Mouse (Mus musculus): ENCODE data around the gene Surf1.
"Not testable (repeated sequence)": the region's sequence is repeated elsewhere in the genome, so short reads cannot be mapped to it uniquely, and the experiment has no call there.

Gene Surf1

DNA sequence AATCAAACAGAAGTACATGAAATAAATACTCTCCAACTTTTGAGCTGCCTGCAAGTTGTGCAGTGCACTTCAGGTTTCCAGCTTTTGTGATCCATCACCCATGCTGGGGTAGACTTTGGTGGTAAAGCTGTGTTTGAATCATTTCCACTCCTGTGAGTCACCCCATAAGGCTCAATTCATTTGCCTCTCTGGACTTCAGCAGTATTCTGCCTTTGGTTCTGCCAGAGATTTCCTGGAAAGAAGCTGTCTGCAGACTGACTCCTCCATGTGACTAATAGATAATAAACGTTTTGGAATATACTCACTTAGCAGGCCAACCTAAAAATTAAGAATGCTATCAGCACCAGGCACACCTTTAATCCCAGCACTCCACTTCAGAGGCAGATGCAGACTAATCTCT is 15.6 kb downstream of the Surf1 start:
- DNase-seq (ENCODE audit: low spot score in 2 of 2), result no peak

- no peak for DNase-seq (ENCODE audit: low spot score in 2 of 2)
These were observed 20.4 kb downstream of the Surf1 start for GRCm38 (mm10) chr2:26895898-26896297.

GRCm38 (mm10) chr2:26886170-26886569 is 30.2 kb downstream of the Surf1 start:
- not testable (repeated sequence) for DNase-seq (ENCODE audit: low spot score in 2 of 2)

DNA sequence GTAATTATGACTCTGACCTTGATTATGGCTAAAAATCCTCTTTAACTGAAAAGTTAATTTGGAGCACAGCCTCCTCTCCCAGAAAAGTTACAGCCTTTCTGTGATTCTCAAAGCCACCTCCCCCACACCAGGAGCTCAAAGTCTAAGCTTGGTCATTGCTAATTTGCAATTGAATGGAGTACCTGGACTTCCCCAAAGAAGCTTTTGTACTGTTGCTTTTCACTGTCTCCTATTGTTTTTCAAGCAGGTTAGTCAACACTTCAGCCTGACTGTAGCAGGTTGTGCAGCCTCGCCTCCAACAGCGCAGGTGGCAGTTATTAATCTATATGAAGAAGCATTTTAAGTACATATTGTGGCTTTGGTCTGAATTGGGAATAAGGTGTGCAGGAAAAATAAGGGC is 30.8 kb downstream of the Surf1 start:
- not testable (repeated sequence) for DNase-seq (ENCODE audit: low spot score in 2 of 2)

DNA sequence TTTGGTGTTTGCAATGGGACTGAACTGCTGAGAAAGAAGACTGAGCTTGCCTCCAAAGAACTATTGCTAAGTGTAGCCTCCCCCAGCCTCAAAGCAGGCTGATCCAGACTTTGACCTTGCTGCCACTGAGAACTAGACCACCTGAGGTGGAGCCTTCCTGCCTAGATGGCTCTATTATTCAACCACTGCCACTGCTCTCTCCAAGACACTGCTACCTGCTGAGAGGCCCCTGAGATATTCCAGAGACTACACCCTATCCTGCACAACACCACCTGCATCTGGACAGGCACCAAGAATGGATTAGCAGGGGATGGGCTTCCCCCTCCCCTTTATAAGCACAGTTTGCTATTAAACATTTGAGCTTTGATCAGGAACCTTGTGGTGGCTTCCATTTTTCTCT is 37.8 kb downstream of the Surf1 start:
- DNase-seq (ENCODE audit: low spot score in 2 of 2), result no peak

- DNase-seq (ENCODE audit: low spot score in 2 of 2), result no peak
These were observed 45.7 kb downstream of the Surf1 start for GRCm38 (mm10) chr2:26870666-26871065.

DNA sequence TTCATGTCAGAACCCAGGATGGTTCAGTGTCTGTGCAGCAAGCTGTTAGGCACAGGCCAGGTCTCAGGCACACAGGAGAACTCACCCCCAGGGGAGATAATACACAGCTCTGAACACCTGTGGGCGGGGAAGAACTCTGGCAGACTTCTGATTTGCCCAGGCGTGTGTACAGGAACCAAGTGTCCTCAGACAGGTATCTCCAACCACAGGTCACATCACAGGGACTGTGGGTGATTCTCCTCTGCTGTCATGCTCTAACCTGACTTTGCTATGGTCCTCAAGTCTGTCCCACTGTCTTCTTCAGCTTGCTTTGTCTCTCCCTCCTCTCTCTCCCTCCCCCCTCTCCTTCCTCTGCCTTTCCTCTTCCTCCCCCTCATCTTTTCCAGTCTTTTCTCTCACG is 51.5 kb downstream of the Surf1 start, which contains the start of gene Abo:
Gene Abo (minus strand): TSS at position 101 of the 400 bp plus-strand sequence.
- no peak for DNase-seq (ENCODE audit: low spot score in 2 of 2)
